Mouse (Mus musculus): Measurements from ENCODE around the gene Asb2.
A peak's percentile ranks its signal among the peaks of the same experiment; 100 is the strongest.

Asb2 gene

DNA sequence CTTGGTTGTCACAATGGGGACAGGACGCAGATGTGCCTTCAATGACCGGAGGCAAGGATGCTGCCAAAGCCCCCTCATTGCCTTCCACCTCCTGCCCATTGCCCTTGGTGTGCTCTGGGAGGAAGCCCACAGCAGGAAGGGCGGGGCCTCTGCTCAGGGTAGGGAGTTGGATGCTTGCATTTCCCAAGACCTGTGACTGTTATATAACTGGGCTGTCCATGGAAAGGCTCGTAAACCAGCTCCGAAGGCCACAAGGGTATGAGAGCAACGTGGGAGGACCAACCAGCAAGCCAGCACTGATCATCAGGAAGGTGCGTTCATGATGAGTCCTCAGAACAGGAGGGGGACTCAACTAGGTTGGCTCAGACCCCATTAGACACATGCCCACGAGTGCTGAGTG, 5.0 kb upstream of the Asb2 start:
- no peak for DNase-seq

- DNase-seq = no peak
These were observed 3.4 kb upstream of the Asb2 start for GRCm38 (mm10) chr12:103358951-103359801.

DNA sequence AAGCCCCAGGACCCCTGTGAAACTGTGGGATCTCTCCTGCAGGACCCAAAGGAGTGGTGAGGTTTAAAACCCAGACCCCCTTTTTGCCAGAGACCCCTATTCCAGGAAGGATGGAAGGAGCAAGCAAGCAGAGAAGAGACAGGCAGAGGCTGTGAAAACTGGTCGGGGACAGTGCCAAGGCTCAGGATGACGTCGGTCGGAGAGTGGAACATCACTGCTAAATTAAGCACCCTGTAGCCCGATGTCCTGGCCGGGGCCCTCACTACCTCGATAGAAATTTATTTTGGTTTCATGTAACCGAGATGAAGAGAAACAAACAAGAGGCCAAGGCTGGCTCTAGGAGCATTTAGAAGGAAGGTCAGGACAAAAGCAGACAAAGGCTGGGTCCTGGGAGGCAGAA, 2.4 kb upstream of the Asb2 start:
- DNase-seq = no peak

- DNase-seq = no peak
These were observed 581 bp upstream of the Asb2 start for GRCm38 (mm10) chr12:103356415-103356748.

GRCm38 (mm10) chr12:103353538-103353937, 2.3 kb downstream of the Asb2 start:
- no peak for DNase-seq

DNA sequence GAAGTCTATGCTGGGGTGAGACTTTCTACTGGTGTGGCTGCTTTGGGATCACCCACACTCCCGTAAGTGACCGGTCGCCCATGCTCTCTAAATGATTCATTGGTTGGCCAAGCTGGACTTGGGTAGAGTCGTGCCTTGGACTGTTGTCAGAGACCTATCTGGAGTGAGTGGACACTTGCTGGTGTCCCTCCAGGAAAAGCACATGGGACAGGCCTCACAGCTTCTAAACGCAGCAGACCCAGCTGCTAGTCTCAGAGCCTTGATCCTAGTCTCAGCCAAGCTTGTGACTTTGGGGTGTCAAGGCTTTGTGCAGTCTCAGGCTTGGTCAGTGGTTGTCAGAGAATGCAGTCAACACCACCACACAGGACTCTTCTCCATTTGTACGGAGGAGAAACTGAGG, 3.1 kb downstream of the Asb2 start:
- DNase-seq = no peak

DNA sequence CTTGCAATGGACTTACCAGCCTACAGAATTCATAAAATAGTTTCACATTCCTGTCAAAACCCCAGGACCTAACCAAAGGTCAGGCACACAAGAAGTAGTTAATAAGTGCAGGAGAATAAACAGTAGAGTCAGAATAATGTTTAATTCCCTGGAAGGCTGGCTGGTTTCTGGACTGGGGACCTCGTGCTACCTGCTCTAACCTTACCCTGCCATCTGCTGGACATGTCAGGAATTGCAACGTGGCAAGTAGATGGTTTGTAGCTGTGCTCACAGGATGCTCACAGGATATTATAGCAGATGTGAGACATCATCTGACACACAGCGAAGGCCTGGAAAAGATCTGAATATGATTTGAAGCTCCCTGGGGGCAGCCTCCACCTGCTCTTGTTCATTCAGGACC, 7.3 kb downstream of the Asb2 start:
- peak; percentile 86 for DNase-seq

DNA sequence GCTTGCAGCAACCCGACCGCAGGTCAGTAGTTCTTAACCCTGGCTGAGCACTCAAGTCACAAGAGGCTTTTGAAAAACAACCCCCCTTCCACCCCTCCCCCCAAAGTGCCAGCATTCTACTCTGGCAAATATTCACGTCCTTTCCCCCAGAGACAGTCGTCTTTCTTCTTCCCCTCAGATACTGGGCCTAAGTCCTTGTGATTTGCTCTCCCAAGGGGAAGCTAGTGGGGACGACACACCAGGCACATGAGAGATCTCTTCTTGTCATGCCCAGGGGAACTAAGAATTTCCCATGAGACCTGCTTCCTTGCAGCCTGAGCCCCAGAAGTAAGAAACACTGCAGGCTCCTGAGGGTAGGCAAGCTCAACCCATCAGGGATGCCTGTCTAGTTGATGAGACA, 8.4 kb downstream of the Asb2 start:
- no peak for DNase-seq

GRCm38 (mm10) chr12:103346945-103347344, 8.9 kb downstream of the Asb2 start:
- DNase-seq = no peak

GRCm38 (mm10) chr12:103344934-103345333, 10.9 kb downstream of the Asb2 start:
- DNase-seq = no peak

- DNase-seq = no peak
These were observed 12.3 kb downstream of the Asb2 start for GRCm38 (mm10) chr12:103343456-103343855.

GRCm38 (mm10) chr12:103341212-103341611, 14.6 kb downstream of the Asb2 start:
- DNase-seq = no peak

- peak; percentile 48 for DNase-seq
These were observed 17.5 kb downstream of the Asb2 start for GRCm38 (mm10) chr12:103338162-103338798.

- no peak for DNase-seq
These were observed 19.0 kb downstream of the Asb2 start for GRCm38 (mm10) chr12:103336766-103337165.

- no peak for DNase-seq
These were observed 22.4 kb downstream of the Asb2 start for GRCm38 (mm10) chr12:103333426-103333825.

DNA sequence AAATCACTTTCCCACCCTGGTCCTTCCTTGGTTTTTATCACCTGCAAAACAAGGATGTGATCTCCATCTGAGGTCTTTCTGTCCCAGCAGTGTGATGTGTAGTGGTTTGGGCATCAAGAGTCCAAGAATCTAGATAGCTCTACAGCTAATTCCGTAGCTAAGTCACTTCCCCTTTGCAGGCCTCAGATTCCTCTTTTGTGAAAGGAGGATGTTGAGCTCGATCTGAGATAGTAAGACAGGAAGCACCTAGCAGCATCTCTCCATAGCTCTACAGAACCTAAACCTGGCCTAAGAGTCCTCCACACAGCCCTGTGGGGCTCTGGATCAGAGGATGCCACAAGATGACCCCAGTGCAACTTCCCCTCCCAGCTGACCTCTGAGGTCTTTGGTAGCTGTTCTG, 22.9 kb downstream of the Asb2 start:
- DNase-seq = no peak

- DNase-seq = no peak
These were observed 24.3 kb downstream of the Asb2 start for GRCm38 (mm10) chr12:103331491-103331890.

GRCm38 (mm10) chr12:103328448-103329191, 27.2 kb downstream of the Asb2 start:
- peak; percentile 38 for DNase-seq

DNA sequence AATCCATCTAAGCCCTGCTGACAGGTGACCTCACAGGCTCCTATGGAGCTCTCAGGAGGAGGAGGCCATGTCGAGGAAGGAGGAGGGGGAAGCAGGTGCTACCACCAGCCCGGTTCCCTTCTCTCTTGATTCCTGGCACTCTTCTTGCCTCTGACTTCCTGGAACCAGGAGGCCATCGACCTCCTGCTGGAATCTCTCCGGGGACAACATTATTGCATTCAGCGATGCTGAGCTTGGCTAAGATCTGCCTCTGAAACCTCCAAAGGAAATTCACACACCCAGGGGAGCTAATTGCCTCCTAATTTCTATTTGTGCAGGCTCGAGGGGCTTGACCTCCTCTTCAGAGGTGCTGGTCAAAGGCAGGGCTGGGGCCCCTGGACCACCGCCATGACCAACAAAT, 28.7 kb downstream of the Asb2 start:
- peak; percentile 35 for DNase-seq

GRCm38 (mm10) chr12:103326569-103326968, 29.2 kb downstream of the Asb2 start:
- no peak for DNase-seq

DNA sequence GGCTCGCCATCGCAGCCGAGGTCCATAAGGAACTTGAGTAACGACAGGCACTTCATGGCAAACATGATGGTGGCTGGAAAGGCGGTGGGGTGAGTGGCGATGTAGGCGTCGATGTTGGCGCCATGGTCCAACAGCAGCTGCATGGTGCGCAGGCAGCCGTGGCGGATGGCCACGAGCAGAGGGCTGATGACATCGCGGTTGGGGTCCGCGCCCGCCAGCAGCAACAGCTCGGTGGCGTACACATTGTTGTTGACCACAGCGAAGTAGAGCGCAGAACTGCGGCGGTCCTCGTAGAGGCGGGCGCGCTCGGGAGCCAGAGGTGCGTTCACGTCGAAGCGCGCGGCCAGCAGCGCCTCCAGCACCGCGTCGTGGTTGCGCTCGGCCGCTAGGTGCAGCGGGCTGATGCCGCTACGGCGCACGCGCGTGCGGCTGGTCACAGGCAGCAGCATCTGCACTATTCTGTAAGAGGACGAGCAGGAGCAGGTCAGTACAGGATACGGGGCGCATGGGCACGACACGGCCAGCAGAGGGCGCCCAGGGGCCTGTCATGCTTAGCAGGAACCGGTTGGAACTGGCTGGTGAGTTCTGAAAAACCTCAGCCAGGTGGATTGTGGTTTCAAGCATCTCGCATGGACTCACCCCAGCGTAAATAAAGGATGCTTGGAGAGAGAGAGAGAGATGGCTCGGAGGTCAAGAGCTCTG, 30.5 kb downstream of the Asb2 start:
- peak; percentile 90 for DNase-seq

DNA sequence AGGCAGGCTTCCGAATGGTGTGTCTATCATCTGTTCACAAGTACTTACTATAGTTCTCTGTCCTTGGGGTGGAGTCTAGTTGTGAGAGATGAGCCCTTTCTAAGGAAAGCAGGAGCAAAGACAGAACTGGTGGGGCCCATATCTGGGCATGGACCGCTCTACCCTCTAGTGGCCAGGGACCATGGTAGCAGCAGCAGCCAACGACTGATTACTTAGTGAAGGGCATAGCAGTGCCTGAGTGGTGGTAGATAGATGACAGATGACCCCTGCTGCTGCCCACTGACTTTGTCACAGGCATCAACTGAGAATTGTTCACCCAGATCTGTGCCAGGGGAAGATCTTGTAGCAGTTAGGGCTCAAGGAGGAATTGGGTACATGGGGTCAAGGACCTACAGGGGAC, 33.0 kb downstream of the Asb2 start:
- DNase-seq = peak; percentile 27

Data from kidney, postnatal 14 days (tissue).